Mouse (Mus musculus) liver, embryonic 14.5 days (tissue): Measurements from ENCODE around the gene Pafah1b1.

Experiments used
- CTCF ChIP-seq: IDR thresholded peaks from 2 replicates; pipeline ENCODE4 v1.5.1; 2016; ENCODE audit warnings: antibody characterized with exemption, low read depth, control low read depth
- EP300 ChIP-seq: IDR thresholded peaks from 2 replicates; pipeline ENCODE4 v1.6.1; 2016; ENCODE audit warnings: antibody characterized with exemption, low read depth

- no peak for TF ChIP-seq CTCF
- TF ChIP-seq EP300 = no peak
Measured at GRCm38 (mm10) chr11:74710671-74711070, 13.8 kb downstream of the Pafah1b1 start.
